Mouse (Mus musculus) bone marrow, adult 2 months (tissue): ENCODE measurements at regions not wholly inside any gene's neighbourhood (a gene's known extent, or its start where the extent isn't known, plus 50 kb on each side); places are given as distances from the start of the nearest gene placed in this dataset.

Experiments
- H3K27ac ChIP-seq: fragments of 200-500 bp; 2 replicates; pipeline ENCODE4 v1.5.1; 2012; ENCODE audit warnings: low read depth, mild to moderate bottlenecking, control low read depth, inconsistent platforms, low read length; ENCODE audit not compliant: control insufficient read depth, poor library complexity, insufficient read depth
- H3K4me1 ChIP-seq: fragments of 200-500 bp; 2 replicates; pipeline ENCODE4 v1.6.1; 2011; ENCODE audit warnings: low read length; ENCODE audit not compliant: control insufficient read depth, insufficient read depth
- H3K4me3 ChIP-seq: fragments of 200-500 bp; replicated peaks from 2 replicates; pipeline ENCODE3; 2011; ENCODE audit warnings: mild to moderate bottlenecking, low read depth, low read length, control low read depth; ENCODE audit not compliant: control insufficient read depth
- CTCF ChIP-seq: fragments of 200-500 bp; IDR thresholded peaks from 2 replicates; pipeline ENCODE4 v1.5.1; 2011; ENCODE audit warnings: low read length, control low read depth; ENCODE audit not compliant: control insufficient read depth, insufficient read depth
- POLR2A ChIP-seq: fragments of 200-500 bp; IDR thresholded peaks from 2 replicates; pipeline ENCODE4 v1.6.1; 2011; ENCODE audit warnings: low read depth, mild to moderate bottlenecking, control low read depth, low read length, borderline replicate concordance; ENCODE audit not compliant: control insufficient read depth
- WGBS: fragments of 180-500 bp; shearing (Covaris S2); methylation state at CpG from one replicate; pipeline ENCODE4 v1.1.7; 2018; 5-methylcytosine and 5-hydroxymethylcytosine counted together

DNA sequence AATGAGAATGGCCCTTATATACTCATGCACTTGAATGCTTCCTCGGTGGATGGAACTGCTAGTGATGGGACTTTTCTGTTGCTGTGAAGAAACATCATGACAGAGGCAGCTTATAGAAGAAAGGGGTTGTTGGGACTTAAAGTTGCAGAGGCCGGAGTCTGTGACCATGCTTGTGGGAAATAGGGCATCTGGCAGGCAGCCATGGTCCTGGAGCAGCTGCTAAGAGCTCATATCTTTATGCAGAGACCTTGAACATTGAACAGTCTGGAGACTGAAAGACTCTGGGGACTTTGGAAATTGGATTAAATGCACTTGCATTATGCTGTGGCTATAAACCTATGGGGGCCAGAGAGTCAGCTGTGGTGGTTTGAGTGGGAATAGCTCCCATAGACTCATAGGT is 138.1 kb upstream of the Lef1 start:
- H3K27ac ChIP-seq = no peak overlapping the region
- no peak for TF ChIP-seq POLR2A
- TF ChIP-seq CTCF = no peak
- WGBS = 86% methylated on average over 2 of the region's 2 CpGs
- no peak overlapping the region for H3K4me3 ChIP-seq
- no peaks in the 10 kb centered on the region for H3K4me1 ChIP-seq

DNA sequence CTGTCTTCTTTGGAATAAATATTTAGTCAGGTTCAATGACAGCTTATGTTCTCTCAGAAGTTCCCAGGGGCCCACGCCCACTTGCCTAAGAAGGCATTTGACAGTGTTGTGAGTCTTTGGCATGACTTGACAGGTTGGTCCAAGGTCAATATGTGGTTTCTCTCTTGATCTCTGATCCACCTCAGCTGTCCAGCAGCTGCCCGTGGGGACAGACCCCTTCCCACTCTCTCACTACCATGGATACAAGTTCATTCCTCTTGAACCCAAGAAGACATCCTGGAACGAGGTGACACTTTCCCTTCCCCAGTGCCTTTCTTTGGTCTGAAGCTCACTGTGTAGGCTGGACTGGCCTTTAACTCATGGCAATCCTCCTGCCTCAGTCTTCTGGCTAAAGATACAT is 145.0 kb upstream of the Lef1 start:
- 73% methylated on average over 3 of the region's 3 CpGs for WGBS
- no peak overlapping the region for H3K27ac ChIP-seq
- no peaks in the 10 kb centered on the region for H3K4me1 ChIP-seq
- H3K4me3 ChIP-seq = no peak overlapping the region
- TF ChIP-seq CTCF (no peak), POLR2A (no peak)

- no peak overlapping the region for H3K4me3 ChIP-seq
- H3K4me1 ChIP-seq = no peaks in the 10 kb centered on the region
- H3K27ac ChIP-seq = no peak overlapping the region
- 83% methylated on average over 6 of the region's 6 CpGs for WGBS
- TF ChIP-seq CTCF = no peak
- no peak for TF ChIP-seq POLR2A
These were observed 146.2 kb upstream of the Lef1 start for GRCm38 (mm10) chr3:130964088-130964487.

DNA sequence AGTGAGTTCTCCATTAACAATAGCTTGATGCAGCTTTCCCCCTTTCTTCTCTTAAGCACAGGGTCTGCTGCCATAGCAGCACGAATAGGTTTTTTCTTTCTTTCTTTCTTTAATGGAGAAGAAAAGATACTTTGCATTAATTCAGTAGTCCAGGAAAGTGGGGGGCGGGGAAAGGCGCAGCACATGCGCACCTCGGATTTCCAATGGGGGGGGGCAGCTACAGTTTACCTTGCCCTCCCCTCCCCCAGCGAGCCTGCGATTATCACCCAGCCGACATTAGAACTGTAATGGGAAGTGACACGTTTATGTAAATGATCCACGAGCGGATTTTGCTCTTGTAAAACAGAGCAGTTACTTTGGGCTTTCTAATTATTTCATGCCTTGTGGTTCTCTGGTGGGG is 146.6 kb upstream of the Lef1 start:
- no peak for TF ChIP-seq POLR2A
- TF ChIP-seq CTCF = no peak
- H3K4me3 ChIP-seq = no peak overlapping the region
- H3K27ac ChIP-seq = no peak overlapping the region
- no peaks in the 10 kb centered on the region for H3K4me1 ChIP-seq
- WGBS = 31% methylated on average over 11 of the region's 11 CpGs

DNA sequence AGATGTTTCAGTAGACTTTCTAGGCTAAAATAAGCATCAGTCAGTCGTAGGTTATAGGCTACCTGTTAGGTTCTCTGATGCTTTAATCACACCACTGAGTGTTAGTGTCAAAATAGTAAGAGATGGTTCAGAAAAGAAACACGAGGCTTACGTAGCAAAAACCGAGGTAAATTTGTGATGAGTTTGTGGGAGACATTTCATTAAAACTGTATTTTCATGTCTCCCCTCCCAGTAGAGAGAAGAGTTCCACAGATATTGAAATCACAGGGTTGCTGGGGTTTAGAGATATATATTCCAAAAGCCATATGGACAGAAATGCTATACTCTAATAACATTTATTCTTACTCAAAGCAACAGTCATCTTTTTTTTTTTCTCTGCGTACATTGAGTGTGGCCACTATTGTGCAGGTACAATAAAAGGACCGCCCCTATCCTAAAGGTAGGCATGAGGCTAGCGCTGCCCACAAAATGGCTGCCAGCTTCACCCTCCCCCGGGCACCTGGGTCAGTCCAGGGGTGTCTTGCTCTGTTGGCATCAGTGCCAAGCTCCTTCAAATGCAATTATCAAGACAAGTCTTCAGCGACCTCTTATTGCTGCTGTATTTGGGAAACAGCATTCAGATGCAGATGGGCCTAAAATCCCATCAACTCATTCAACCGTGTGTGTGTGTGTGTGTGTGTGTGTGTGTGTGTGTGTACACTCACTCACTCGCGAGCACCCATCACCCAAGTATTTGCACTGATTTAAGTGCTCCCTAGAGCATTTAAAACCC is 147.4 kb upstream of the Lef1 start:
- TF ChIP-seq CTCF (no peak), POLR2A (no peak)
- no peak overlapping the region for H3K4me3 ChIP-seq
- no peak overlapping the region for H3K27ac ChIP-seq
- no peaks in the 10 kb centered on the region for H3K4me1 ChIP-seq
- WGBS = 72% methylated on average over 12 of the region's 12 CpGs

DNA sequence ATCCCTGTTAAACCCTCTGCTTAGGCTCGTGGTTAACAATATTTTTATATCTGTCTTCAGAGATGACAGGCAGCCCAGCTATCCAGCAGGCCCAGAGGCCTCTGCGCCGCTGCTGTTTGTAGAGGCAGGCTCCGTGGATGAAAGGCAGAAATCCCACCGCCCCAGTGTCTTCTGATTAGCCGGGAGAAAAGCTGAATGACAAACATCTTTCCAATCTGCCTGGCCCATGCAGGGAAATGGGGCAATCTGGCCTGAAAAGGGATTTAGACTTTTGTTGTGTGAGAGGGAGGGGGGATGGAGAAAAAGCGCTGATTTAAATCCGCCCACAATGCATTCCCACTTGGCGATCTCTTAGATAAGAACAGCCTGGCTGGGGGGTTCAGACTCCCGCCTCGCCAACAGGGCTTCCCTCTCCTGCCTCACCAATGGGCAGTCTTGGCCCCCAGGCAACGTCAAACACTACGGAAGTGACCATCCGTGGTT is 148.1 kb upstream of the Lef1 start:
- WGBS = 79% methylated on average over 14 of the region's 14 CpGs
- TF ChIP-seq POLR2A = no peak
- H3K4me3 ChIP-seq = no peak overlapping the region
- no peak overlapping the region for H3K27ac ChIP-seq
- no peaks in the 10 kb centered on the region for H3K4me1 ChIP-seq

- no peak overlapping the region for H3K27ac ChIP-seq
- H3K4me3 ChIP-seq = no peak overlapping the region
- WGBS = 83% methylated on average over 6 of the region's 6 CpGs
- TF ChIP-seq POLR2A (no peak), CTCF (no peak)
- H3K4me1 ChIP-seq = no peaks in the 10 kb centered on the region
These were observed 148.6 kb upstream of the Lef1 start for GRCm38 (mm10) chr3:130961704-130962103.

DNA sequence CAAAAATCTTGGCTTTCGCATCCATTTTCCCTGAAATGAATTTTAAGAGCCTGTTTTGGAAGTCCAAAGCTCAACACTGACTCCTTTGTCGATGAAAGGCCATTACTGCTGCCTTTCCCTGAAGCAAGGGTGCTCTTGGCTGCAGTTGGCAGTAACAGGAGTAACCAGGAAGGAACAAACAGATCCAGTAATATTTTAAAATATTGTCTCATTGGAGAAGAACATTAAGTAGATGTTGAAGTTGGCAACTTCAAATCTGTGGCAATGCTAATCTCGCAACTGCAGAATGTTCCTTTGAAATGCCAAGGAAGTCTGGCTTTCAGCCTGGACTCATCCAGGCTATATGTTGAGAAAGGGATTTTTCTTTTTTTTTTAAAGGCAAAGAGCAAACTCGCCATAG is 154.3 kb upstream of the Lef1 start:
- H3K4me1 ChIP-seq = no peaks in the 10 kb centered on the region
- TF ChIP-seq POLR2A = no peak
- TF ChIP-seq CTCF = no peak
- no peak overlapping the region for H3K4me3 ChIP-seq
- WGBS = 76% methylated on average over 4 of the region's 4 CpGs
- H3K27ac ChIP-seq = no peak overlapping the region

DNA sequence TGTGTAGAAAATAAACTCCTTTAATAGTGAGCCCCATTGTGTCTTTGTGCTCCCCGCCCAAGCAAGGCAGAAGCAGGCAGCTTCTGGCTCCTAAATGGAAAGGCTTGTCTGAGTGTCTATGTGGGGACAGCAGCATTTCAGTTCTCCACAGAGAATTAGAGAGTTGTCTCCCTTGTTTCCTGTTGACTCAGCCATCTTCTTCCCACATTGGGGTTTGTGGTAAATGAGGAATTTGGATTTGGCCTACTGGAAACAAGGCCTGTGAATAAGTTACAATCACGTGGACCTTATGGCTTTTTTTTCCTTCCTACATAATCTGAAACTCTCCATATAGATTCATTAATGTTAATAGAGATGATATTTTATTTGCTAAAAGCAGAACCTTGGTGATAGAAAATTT is 158.9 kb upstream of the Lef1 start:
- Histone ChIP-seq H3K4me3 (no peak overlapping the region), H3K27ac (no peak overlapping the region), H3K4me1 (no peaks in the 10 kb centered on the region)
- 50% methylated on average over 2 of the region's 2 CpGs for WGBS
- TF ChIP-seq POLR2A (no peak), CTCF (no peak)
